13 mouse cellular contexts compared by ENCODE assay signal in the genomic region with DNA sequence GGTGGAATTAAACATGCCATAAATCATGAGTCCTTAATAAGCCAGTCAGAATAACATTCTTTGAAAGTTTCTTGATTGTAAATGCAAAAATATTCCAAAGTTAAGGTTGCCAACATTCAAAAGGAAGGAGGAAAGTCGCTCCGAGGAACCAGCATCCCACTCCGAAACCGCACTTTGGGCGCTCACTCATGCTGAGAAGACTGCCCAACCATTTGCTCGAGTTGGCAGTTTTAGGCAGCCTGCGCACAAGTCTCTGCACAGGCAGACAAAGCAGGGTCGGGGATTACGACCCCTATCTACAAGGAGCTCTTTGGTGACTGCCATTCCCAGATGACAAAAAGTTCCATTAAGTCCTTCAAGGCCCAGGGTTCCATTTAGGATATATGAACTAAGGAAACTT.
A peak's percentile ranks its signal among the peaks of the same experiment; 100 is the strongest.
DNase-seq lines count a peak whose midpoint lies in the region; ATAC-seq and TF ChIP-seq lines count a peak whose summit lies in the region.
"Had no signal": no experiment of that assay in that cellular context is flagged by ENCODE, and none has a peak within 500 bp of the region (broad histone marks: within the 10 kb centered on the region; RNA-seq: fewer than 3 reads in every experiment).

No protein-coding gene starts in this region.

- no peaks in the 10 kb centered on the region for H3K36me3 ChIP-seq in forebrain, embryonic 16.5 days (ENCODE audit: control insufficient read depth, insufficient read depth)
- H3K36me3 ChIP-seq: liver, embryonic 13.5 days; neural tube, embryonic 15.5 days had no signal

- no peak for DNase-seq in layer of hippocampus, adult 2 months (ENCODE audit: low spot score in 2 of 2)
- DNase-seq in layer of hippocampus, postnatal 36 days: no peak
- DNase-seq in embryo, embryonic 11 days: peak; percentile 43
- DNase-seq in kidney, postnatal 36 days: peak; percentile 23 to 51
- no peak for DNase-seq in heart, adult 9 months (ENCODE audit: low spot score in 2 of 2)
- DNase-seq in heart, postnatal 36 days: no peak
- no peak for DNase-seq in urinary bladder, adult 18-20 months (ENCODE audit: low spot score in 2 of 2)
- DNase-seq: liver, embryonic 13.5 days; thymus, adult 2 months had no signal

- H3K4me1 ChIP-seq in forebrain, embryonic 16.5 days (replicated peaks; ENCODE audit: control insufficient read depth, insufficient read depth, low read length): peaks cover 30% of the 10 kb centered on the region
- H3K4me1 ChIP-seq: liver, embryonic 13.5 days; megakaryocyte, embryonic 14.5 days had no signal

- no peaks in the 10 kb centered on the region for H3K9me3 ChIP-seq in forebrain, embryonic 16.5 days (ENCODE audit: control insufficient read depth, low read length)
- H3K9me3 ChIP-seq: liver, embryonic 13.5 days; neural tube, embryonic 15.5 days had no signal

- no peak overlapping the region; the same call in 1 of the 2 replicates for H3K4me3 ChIP-seq in layer of hippocampus, adult 2 months
- H3K4me3 ChIP-seq in forebrain, embryonic 16.5 days (replicated peaks; ENCODE audit: low read length): no peak overlapping the region
- H3K4me3 ChIP-seq: heart, adult 2 months; liver, embryonic 13.5 days; megakaryocyte, embryonic 14.5 days; neural tube, embryonic 15.5 days had no signal

- H3K27ac ChIP-seq in layer of hippocampus, adult 2 months: peak overlapping the region; percentile 83
- H3K27ac ChIP-seq in forebrain, embryonic 16.5 days (ENCODE audit: low read length): peak overlapping the region; percentile 39
- H3K27ac ChIP-seq: heart, adult 2 months; liver, embryonic 13.5 days had no signal

- intact Hi-C loops in heart, postnatal 36 days (cut with DNase I): no loop called here

- 27% methylated on average over 9 of the region's 9 CpGs for WGBS in forebrain, embryonic 16.5 days

- no peak overlapping the region for H3K9ac ChIP-seq in forebrain, embryonic 16.5 days (replicated peaks; ENCODE audit: low read depth, low read length)
- H3K9ac ChIP-seq: liver, embryonic 13.5 days; neural tube, embryonic 15.5 days had no signal

- ATAC-seq in forebrain, embryonic 16.5 days: peak; percentile 39

- TF ChIP-seq CTCF in layer of hippocampus, adult 2 months (conservative IDR thresholded peaks at IDR 0.05): no peak

- peak overlapping the region; percentile 30 for H3K4me2 ChIP-seq in forebrain, embryonic 16.5 days (ENCODE audit: low read length)
- H3K4me2 ChIP-seq: liver, embryonic 13.5 days; neural tube, embryonic 15.5 days had no signal

- peaks cover 10% of the 10 kb centered on the region; the same call in 1 of the 2 replicates for H3K27me3 ChIP-seq in forebrain, embryonic 16.5 days (replicated peaks; ENCODE audit: control insufficient read depth, insufficient read depth, low read length)
- H3K27me3 ChIP-seq: liver, embryonic 13.5 days; megakaryocyte, embryonic 14.5 days; neural tube, embryonic 15.5 days had no signal

Comparison
In these comparisons a context has a peak if more than half of its experiments do, and no peak if none do; other contexts are left out.
1. DNase-seq: peak in embryo, embryonic 11 days (single experiment) and kidney, postnatal 36 days (2 of 2); none in layer of hippocampus, adult 2 months (0 of 2), layer of hippocampus, postnatal 36 days (0 of 2), heart, adult 9 months (0 of 2), heart, postnatal 36 days (0 of 2) and urinary bladder, adult 18-20 months (0 of 2).